Mouse (Mus musculus): ENCODE measurements around the gene Stk32c. TPM values are rescaled to one million over a fixed set of nuclear protein-coding genes. Genes with fewer than 3 reads are reported as not detected.

Stk32c gene
- polyA plus RNA-seq, 1 experiment from 2014 or later = 3.7 TPM

- 1% methylated on average over 7 of the region's 7 CpGs for WGBS
- no peaks in the 10 kb centered on the region for H3K27me3 ChIP-seq (ENCODE audit: control insufficient read depth, insufficient read depth, low read depth, low read length)
- peak; percentile 78 for ATAC-seq
Measured at GRCm38 (mm10) chr7:139233714-139234113, 20.6 kb upstream of the Stk32c start.

GRCm38 (mm10) chr7:139230241-139230640 lies 17.1 kb upstream of the Stk32c start:
- 77% methylated on average over 12 of the region's 12 CpGs for WGBS
- no peak for ATAC-seq
- H3K4me2 ChIP-seq (ENCODE audit: low read length) = no peak overlapping the region
- no peaks in the 10 kb centered on the region for H3K27me3 ChIP-seq (ENCODE audit: control insufficient read depth, insufficient read depth, low read depth, low read length)
- H3K9me3 ChIP-seq (replicated peaks; ENCODE audit: control insufficient read depth, low read length, poor library complexity, severe bottlenecking) = no peaks in the 10 kb centered on the region
- H3K36me3 ChIP-seq (ENCODE audit: control insufficient read depth, insufficient read depth, low read length) = no peaks in the 10 kb centered on the region
- H3K4me1 ChIP-seq (ENCODE audit: control insufficient read depth, insufficient read depth, low read length) = peaks cover 7% of the 10 kb centered on the region
- H3K4me3 ChIP-seq (ENCODE audit: low read depth, low read length) = no peak overlapping the region
- no peak overlapping the region for H3K9ac ChIP-seq (ENCODE audit: low read depth, low read length)
- H3K27ac ChIP-seq (ENCODE audit: low read length) = no peak overlapping the region

More at GRCm38 (mm10) chr7:139233714-139234113, 20.6 kb upstream of the Stk32c start:
- Histone ChIP-seq H3K4me3 (ENCODE audit: low read depth, low read length) (no peak overlapping the region), H3K4me1 (ENCODE audit: control insufficient read depth, insufficient read depth, low read length) (peaks cover 7% of the 10 kb centered on the region), H3K27ac (ENCODE audit: low read length) (no peak overlapping the region), H3K36me3 (ENCODE audit: control insufficient read depth, insufficient read depth, low read length) (no peaks in the 10 kb centered on the region), H3K9ac (ENCODE audit: low read depth, low read length) (no peak overlapping the region), H3K4me2 (ENCODE audit: low read length) (no peak overlapping the region), H3K9me3 (replicated peaks; ENCODE audit: control insufficient read depth, low read length, poor library complexity, severe bottlenecking) (no peaks in the 10 kb centered on the region)

- Histone ChIP-seq H3K36me3 (ENCODE audit: control insufficient read depth, insufficient read depth, low read length) (no peaks in the 10 kb centered on the region), H3K4me1 (ENCODE audit: control insufficient read depth, insufficient read depth, low read length) (peaks cover 7% of the 10 kb centered on the region), H3K27me3 (ENCODE audit: control insufficient read depth, insufficient read depth, low read depth, low read length) (no peaks in the 10 kb centered on the region), H3K4me2 (ENCODE audit: low read length) (no peak overlapping the region), H3K9me3 (replicated peaks; ENCODE audit: control insufficient read depth, low read length, poor library complexity, severe bottlenecking) (no peaks in the 10 kb centered on the region), H3K9ac (ENCODE audit: low read depth, low read length) (no peak overlapping the region), H3K4me3 (ENCODE audit: low read depth, low read length) (no peak overlapping the region), H3K27ac (ENCODE audit: low read length) (no peak overlapping the region)
- WGBS = 75% methylated on average over 5 of the region's 5 CpGs
- no peak for ATAC-seq
Measured at GRCm38 (mm10) chr7:139229837-139230236, 16.7 kb upstream of the Stk32c start.

GRCm38 (mm10) chr7:139228447-139229171 lies 15.5 kb upstream of the Stk32c start:
- H3K27ac ChIP-seq (ENCODE audit: low read length) = no peak overlapping the region
- no peak overlapping the region for H3K4me2 ChIP-seq (ENCODE audit: low read length)
- H3K36me3 ChIP-seq (ENCODE audit: control insufficient read depth, insufficient read depth, low read length) = no peaks in the 10 kb centered on the region
- H3K9me3 ChIP-seq (replicated peaks; ENCODE audit: control insufficient read depth, low read length, poor library complexity, severe bottlenecking) = no peaks in the 10 kb centered on the region
- no peaks in the 10 kb centered on the region for H3K4me1 ChIP-seq (ENCODE audit: control insufficient read depth, insufficient read depth, low read length)
- no peak for ATAC-seq
- H3K9ac ChIP-seq (ENCODE audit: low read depth, low read length) = no peak overlapping the region
- no peaks in the 10 kb centered on the region for H3K27me3 ChIP-seq (ENCODE audit: control insufficient read depth, insufficient read depth, low read depth, low read length)
- H3K4me3 ChIP-seq (ENCODE audit: low read depth, low read length) = no peak overlapping the region
- WGBS = 85% methylated on average over 6 of the region's 6 CpGs

- 88% methylated on average over 7 of the region's 7 CpGs for WGBS
- Histone ChIP-seq H3K27me3 (ENCODE audit: control insufficient read depth, insufficient read depth, low read depth, low read length) (no peaks in the 10 kb centered on the region), H3K27ac (ENCODE audit: low read length) (no peak overlapping the region), H3K4me1 (ENCODE audit: control insufficient read depth, insufficient read depth, low read length) (no peaks in the 10 kb centered on the region), H3K4me2 (ENCODE audit: low read length) (no peak overlapping the region), H3K36me3 (ENCODE audit: control insufficient read depth, insufficient read depth, low read length) (no peaks in the 10 kb centered on the region), H3K4me3 (ENCODE audit: low read depth, low read length) (no peak overlapping the region), H3K9ac (ENCODE audit: low read depth, low read length) (no peak overlapping the region), H3K9me3 (replicated peaks; ENCODE audit: control insufficient read depth, low read length, poor library complexity, severe bottlenecking) (no peaks in the 10 kb centered on the region)
- no peak for ATAC-seq
Measured at GRCm38 (mm10) chr7:139226416-139226815, 13.3 kb upstream of the Stk32c start.

- Histone ChIP-seq H3K4me1 (ENCODE audit: control insufficient read depth, insufficient read depth, low read length) (no peaks in the 10 kb centered on the region), H3K4me2 (ENCODE audit: low read length) (no peak overlapping the region), H3K36me3 (ENCODE audit: control insufficient read depth, insufficient read depth, low read length) (no peaks in the 10 kb centered on the region), H3K9ac (ENCODE audit: low read depth, low read length) (no peak overlapping the region), H3K27ac (ENCODE audit: low read length) (no peak overlapping the region), H3K9me3 (replicated peaks; ENCODE audit: control insufficient read depth, low read length, poor library complexity, severe bottlenecking) (no peaks in the 10 kb centered on the region), H3K4me3 (ENCODE audit: low read depth, low read length) (no peak overlapping the region), H3K27me3 (ENCODE audit: control insufficient read depth, insufficient read depth, low read depth, low read length) (no peaks in the 10 kb centered on the region)
- WGBS = 89% methylated on average over 8 of the region's 8 CpGs
- ATAC-seq = no peak
Measured at GRCm38 (mm10) chr7:139224725-139225124, 11.6 kb upstream of the Stk32c start.

- no peaks in the 10 kb centered on the region for H3K36me3 ChIP-seq (ENCODE audit: control insufficient read depth, insufficient read depth, low read length)
- no peaks in the 10 kb centered on the region for H3K4me1 ChIP-seq (ENCODE audit: control insufficient read depth, insufficient read depth, low read length)
- H3K9ac ChIP-seq (ENCODE audit: low read depth, low read length) = no peak overlapping the region
- no peak overlapping the region for H3K27ac ChIP-seq (ENCODE audit: low read length)
- no peaks in the 10 kb centered on the region for H3K9me3 ChIP-seq (replicated peaks; ENCODE audit: control insufficient read depth, low read length, poor library complexity, severe bottlenecking)
- no peak overlapping the region for H3K4me3 ChIP-seq (ENCODE audit: low read depth, low read length)
- no peak for ATAC-seq
- no peak overlapping the region for H3K4me2 ChIP-seq (ENCODE audit: low read length)
- 86% methylated on average over 1 of the region's 1 CpGs for WGBS
- no peaks in the 10 kb centered on the region for H3K27me3 ChIP-seq (ENCODE audit: control insufficient read depth, insufficient read depth, low read depth, low read length)
Measured at GRCm38 (mm10) chr7:139224070-139224469, 11.0 kb upstream of the Stk32c start.

GRCm38 (mm10) chr7:139222341-139222740 lies 9.2 kb upstream of the Stk32c start:
- Histone ChIP-seq H3K27ac (ENCODE audit: low read length) (no peak overlapping the region), H3K4me1 (ENCODE audit: control insufficient read depth, insufficient read depth, low read length) (no peaks in the 10 kb centered on the region), H3K4me2 (ENCODE audit: low read length) (no peak overlapping the region), H3K4me3 (ENCODE audit: low read depth, low read length) (no peak overlapping the region), H3K36me3 (ENCODE audit: control insufficient read depth, insufficient read depth, low read length) (no peaks in the 10 kb centered on the region), H3K9ac (ENCODE audit: low read depth, low read length) (no peak overlapping the region), H3K9me3 (replicated peaks; ENCODE audit: control insufficient read depth, low read length, poor library complexity, severe bottlenecking) (no peaks in the 10 kb centered on the region), H3K27me3 (ENCODE audit: control insufficient read depth, insufficient read depth, low read depth, low read length) (no peaks in the 10 kb centered on the region)
- ATAC-seq = no peak
- 63% methylated on average over 4 of the region's 4 CpGs for WGBS

GRCm38 (mm10) chr7:139221856-139222255 lies 8.7 kb upstream of the Stk32c start:
- H3K9me3 ChIP-seq (replicated peaks; ENCODE audit: control insufficient read depth, low read length, poor library complexity, severe bottlenecking) = no peaks in the 10 kb centered on the region
- H3K4me1 ChIP-seq (ENCODE audit: control insufficient read depth, insufficient read depth, low read length) = no peaks in the 10 kb centered on the region
- no peaks in the 10 kb centered on the region for H3K27me3 ChIP-seq (ENCODE audit: control insufficient read depth, insufficient read depth, low read depth, low read length)
- no peak overlapping the region for H3K9ac ChIP-seq (ENCODE audit: low read depth, low read length)
- H3K36me3 ChIP-seq (ENCODE audit: control insufficient read depth, insufficient read depth, low read length) = no peaks in the 10 kb centered on the region
- no peak overlapping the region for H3K4me2 ChIP-seq (ENCODE audit: low read length)
- H3K27ac ChIP-seq (ENCODE audit: low read length) = no peak overlapping the region
- no peak for ATAC-seq
- 34% methylated on average over 2 of the region's 2 CpGs for WGBS
- H3K4me3 ChIP-seq (ENCODE audit: low read depth, low read length) = no peak overlapping the region
